15 mouse cellular contexts compared by ENCODE assay signal in the genomic region with DNA sequence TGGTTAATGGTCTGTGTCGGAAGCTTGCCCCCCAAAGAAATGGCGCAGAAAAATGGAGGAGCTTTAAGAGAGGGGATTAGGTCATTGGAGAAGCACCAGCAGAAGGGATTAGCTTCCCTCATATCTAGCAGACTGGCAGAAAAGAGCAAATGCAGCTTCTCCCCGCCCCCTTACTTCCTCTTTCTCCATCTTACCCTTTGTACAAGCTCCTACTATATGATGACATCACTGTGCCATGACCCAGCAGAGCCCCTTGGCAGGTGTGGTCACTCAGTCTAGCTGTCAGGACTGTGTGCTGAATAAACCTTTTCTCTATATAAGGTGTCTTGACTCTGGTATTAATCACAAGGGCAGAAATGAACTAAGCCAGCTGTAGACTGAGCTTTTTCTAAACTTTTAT. TPM values are rescaled to one million over a fixed set of nuclear protein-coding genes. Genes with fewer than 3 reads are reported as not detected.
DNase-seq lines count a peak whose midpoint lies in the region; ATAC-seq and TF ChIP-seq lines count a peak whose summit lies in the region.
"Had no signal": no experiment of that assay in that cellular context is flagged by ENCODE, and none has a peak within 500 bp of the region (broad histone marks: within the 10 kb centered on the region; RNA-seq: fewer than 3 reads in every experiment).

No protein-coding gene starts in this region.

- H3K9ac ChIP-seq in kidney, embryonic 14.5 days (ENCODE audit: low read depth, low read length): no peak overlapping the region
- H3K9ac ChIP-seq: heart, embryonic 13.5 days; lung, embryonic 15.5 days; midbrain, embryonic 12.5 days had no signal

- no peaks in the 10 kb centered on the region for H3K9me3 ChIP-seq in kidney, embryonic 14.5 days (ENCODE audit: control insufficient read depth, low read length)
- H3K9me3 ChIP-seq: embryonic facial prominence, embryonic 10.5 days; heart, embryonic 13.5 days; lung, embryonic 15.5 days; midbrain, embryonic 12.5 days had no signal

- intact Hi-C loops in heart, postnatal 25 days (cut with DNase I): loop anchor here (2.0 kb wide), 1 partner anchor 255 kb away; no protein-coding TSS in a partner anchor

- H3K4me1 ChIP-seq in kidney, embryonic 14.5 days (ENCODE audit: control insufficient read depth, insufficient read depth, low read length): 0 out of 2 replicates have a peak, but pooled peaks cover 8% of the 10 kb centered on the region
- no peaks in the 10 kb centered on the region for H3K4me1 ChIP-seq in kidney, adult 2 months (ENCODE audit: control insufficient read depth, insufficient read depth, low read length)
- H3K4me1 ChIP-seq: embryonic facial prominence, embryonic 10.5 days; heart, embryonic 13.5 days; midbrain, embryonic 12.5 days had no signal

- H3K4me2 ChIP-seq in kidney, embryonic 14.5 days (replicated peaks; ENCODE audit: low read depth, low read length): no peak overlapping the region
- H3K4me2 ChIP-seq: heart, embryonic 13.5 days; lung, embryonic 15.5 days; midbrain, embryonic 12.5 days had no signal

- 57% methylated on average over 3 of the region's 3 CpGs for WGBS in kidney, embryonic 14.5 days
- WGBS in kidney, adult 2 months: 79% methylated on average over 3 of the region's 3 CpGs

- no peak for TF ChIP-seq CTCF in kidney, adult 2 months (conservative IDR thresholded peaks at IDR 0.05; ENCODE audit: insufficient read depth, insufficient read length, low read depth, low read length)

- H3K4me3 ChIP-seq in kidney, embryonic 14.5 days (ENCODE audit: low read length): no peak overlapping the region
- H3K4me3 ChIP-seq in kidney, adult 2 months (ENCODE audit: insufficient read depth, low read depth, low read length): no peak overlapping the region
- H3K4me3 ChIP-seq: embryonic facial prominence, embryonic 10.5 days; heart, embryonic 13.5 days; lung, embryonic 15.5 days; midbrain, embryonic 12.5 days had no signal

- peak; percentile 58; the same call in 1 of the 2 replicates for ATAC-seq in kidney, embryonic 14.5 days (ENCODE audit: low FRiP score, low TSS enrichment)
- ATAC-seq in neutrophil, adult 5-6 weeks (ENCODE audit: extremely low read depth, insufficient number of reproducible peaks, low FRiP score, poor library complexity, severe bottlenecking): 0 out of 2 replicates have a peak, but pooled peaks have one; percentile 42
- ATAC-seq: Patski had no signal

- no peak overlapping the region for H3K27ac ChIP-seq in kidney, embryonic 14.5 days (ENCODE audit: low read depth, low read length)
- no peak overlapping the region for H3K27ac ChIP-seq in kidney, adult 2 months (ENCODE audit: insufficient read depth, low read depth, low read length)
- H3K27ac ChIP-seq: embryonic facial prominence, embryonic 10.5 days; heart, embryonic 13.5 days; midbrain, embryonic 12.5 days had no signal

- H3K36me3 ChIP-seq in kidney, embryonic 14.5 days (ENCODE audit: control insufficient read depth, insufficient read depth, low read length): no peaks in the 10 kb centered on the region
- H3K36me3 ChIP-seq in kidney, adult 2 months (ENCODE audit: control insufficient read depth, insufficient read depth, low read length): no peaks in the 10 kb centered on the region
- H3K36me3 ChIP-seq: embryonic facial prominence, embryonic 10.5 days; heart, embryonic 13.5 days; lung, embryonic 15.5 days; midbrain, embryonic 12.5 days had no signal

- DNase-seq in kidney, adult 2 months: no peak
- peak; percentile 69 for DNase-seq in A20 (ENCODE audit: low read depth, low spot score)
- peak; percentile 43 for DNase-seq in fibroblast of lung, adult 2 months (ENCODE audit: low read depth)
- no peak for DNase-seq in cerebellum, adult 9-11 months
- no peak for DNase-seq in layer of hippocampus, adult 9-11 months
- DNase-seq in heart, postnatal 25 days (ENCODE audit: low spot score): no peak
- DNase-seq: kidney, postnatal 25 days; thymus, postnatal 4 days had no signal

- no peaks in the 10 kb centered on the region for H3K27me3 ChIP-seq in kidney, embryonic 14.5 days (ENCODE audit: control insufficient read depth, insufficient read depth, low read length)
- no peaks in the 10 kb centered on the region; the same call in 1 of the 2 replicates for H3K27me3 ChIP-seq in kidney, adult 2 months (replicated peaks; ENCODE audit: control insufficient read depth, insufficient read depth, low read length)
- H3K27me3 ChIP-seq: heart, embryonic 13.5 days; lung, embryonic 15.5 days; midbrain, embryonic 12.5 days; Patski had no signal

- no peak for TF ChIP-seq POLR2A in kidney, adult 2 months (IDR thresholded peaks at IDR 0.05; ENCODE audit: low read depth, low read length)

RNA-seq across cellular contexts. Expression of gene Pole4, which starts 10.5 kb away (rescaled TPM):
- 120 and 136 TPM in 2 replicates for polyA plus RNA-seq in kidney, embryonic 14.5 days (2014; fragmentation: Nextera tagmentation; extraction: Ambion mirVana)
- 14.0 and 14.6 TPM in 2 replicates for polyA plus RNA-seq in kidney, adult 2 months (2012; rRNA removed)
- total RNA-seq in neutrophil, adult 5-6 weeks (2017): 34.2 and 39.2 TPM in 2 replicates
- 10 to 100 TPM; 16.8 to 21.0 TPM for total RNA-seq in heart, postnatal 25 days (2021)

RNA-seq across cellular contexts. Expression of gene Hk2, which starts 58.6 kb away (rescaled TPM):
- 28.0 TPM in 2 replicates for polyA plus RNA-seq in kidney, embryonic 14.5 days (2014; fragmentation: Nextera tagmentation; extraction: Ambion mirVana)
- polyA plus RNA-seq in kidney, adult 2 months (2012; rRNA removed): 2.6 and 6.1 TPM in 2 replicates
- 31.0 and 32.4 TPM in 2 replicates for total RNA-seq in neutrophil, adult 5-6 weeks (2017)
- total RNA-seq in heart, postnatal 25 days (2021): 100 to 1,000 TPM; 268 to 296 TPM

Comparison
In these comparisons a context has a peak if more than half of its experiments do, and no peak if none do; other contexts are left out.
1. DNase-seq: peak in A20 (single experiment) and fibroblast of lung, adult 2 months (single experiment); none in kidney, adult 2 months (single experiment), cerebellum, adult 9-11 months (single experiment), layer of hippocampus, adult 9-11 months (single experiment) and heart, postnatal 25 days (single experiment).